Mouse (Mus musculus) Patski (cell line): ENCODE measurements at regions not wholly inside any gene's neighbourhood (a gene's known extent, or its start where the extent isn't known, plus 50 kb on each side); places are given as distances from the start of the nearest gene placed in this dataset.
A peak's percentile ranks its signal among the peaks of the same experiment; 100 is the strongest.

Source experiments
- ATAC-seq: fragments of 100-300 bp; one replicate; pipeline ENCODE4 v1.8.0; 2021
- CTCF ChIA-PET: fragments of 350-600 bp; sonication (Branson Sonifier 250); formaldehyde crosslinking; loops from one replicate; lab custom pipeline; 2022; ENCODE audit warnings: inconsistent platforms; lab: Charles Lee
- POLR2A ChIA-PET: fragments of 350-600 bp; sonication (Branson Sonifier 250); formaldehyde crosslinking; loops from one replicate; lab custom pipeline; 2022; ENCODE audit warnings: antibody characterized with exemption, inconsistent platforms; lab: Charles Lee
- DNase-seq: peaks from one replicate; pipeline ENCODE4 v3.0.0-alpha.2; 2011; ENCODE audit warnings: low read depth, low spot score
- H3K27me3 ChIP-seq: fragments of 371-371 bp; one replicate; pipeline ENCODE4 v1.5.1; 2021
- CTCF ChIP-seq: fragments of 100-300 bp; IDR thresholded peaks from one replicate; pipeline ENCODE4 v1.5.1; 2021
- in situ Hi-C: fragments of 300-500 bp; cut with MboI; formaldehyde crosslinking; loops from 3 replicates; pipeline ENCODE4 v1.11.1; 2018; ENCODE audit warnings: low pct_unique_long_range_greater_than_20kb, mixed read lengths

GRCm38 (mm10) chr3:56830315-56831097, 471.3 kb downstream of the Tm4sf1 start:
- ChIA-PET CTCF (interaction anchor here (0.7 kb wide), 1 partner anchor 42 kb away, joined by 3 read pairs; no protein-coding TSS in a partner anchor), POLR2A (no interaction called here)
- ATAC-seq = no peak
- no peak for TF ChIP-seq CTCF
- DNase-seq = no peak
- H3K27me3 ChIP-seq = peaks cover 17% of the 10 kb centered on the region
- in situ Hi-C loops = no loop called here

GRCm38 (mm10) chr3:56824157-56824556, 477.6 kb downstream of the Tm4sf1 start:
- no peak for TF ChIP-seq CTCF
- ChIA-PET CTCF (interaction anchor here (1.4 kb wide), 1 partner anchor 17 kb away, joined by 4 read pairs; no protein-coding TSS in a partner anchor), POLR2A (no interaction called here)
- DNase-seq (no peak), ATAC-seq (no peak)
- in situ Hi-C loops = no loop called here
- H3K27me3 ChIP-seq = peaks cover 11% of the 10 kb centered on the region

GRCm38 (mm10) chr3:56810548-56811071, 491.2 kb downstream of the Tm4sf1 start:
- in situ Hi-C loops = no loop called here
- ATAC-seq = no peak
- no peak for DNase-seq
- peaks cover 32% of the 10 kb centered on the region for H3K27me3 ChIP-seq
- TF ChIP-seq CTCF = no peak
- CTCF ChIA-PET = no interaction called here
- POLR2A ChIA-PET = no interaction called here

- in situ Hi-C loops = no loop called here
- ATAC-seq (no peak), DNase-seq (no peak)
- POLR2A ChIA-PET = no interaction called here
- CTCF ChIA-PET = interaction anchor here (1.2 to 1.5 kb wide), 2 partner anchors 11 to 13 kb away, joined by 3 read pairs; no protein-coding TSS in a partner anchor
- TF ChIP-seq CTCF = no peak
- H3K27me3 ChIP-seq = peaks cover 13% of the 10 kb centered on the region
These were observed 508.7 kb downstream of the Tm4sf1 start for GRCm38 (mm10) chr3:56793054-56793453.

- in situ Hi-C loops = no loop called here
- POLR2A ChIA-PET = no interaction called here
- CTCF ChIA-PET = interaction anchor here (0.9 to 1.5 kb wide), 3 partner anchors 12 to 23 kb away, joined by 3 to 4 read pairs (median 4); no protein-coding TSS in a partner anchor
- DNase-seq (peak; percentile 27), ATAC-seq (peak; percentile 35)
- no peak for TF ChIP-seq CTCF
- H3K27me3 ChIP-seq = peaks cover 34% of the 10 kb centered on the region
These were observed 512.6 kb downstream of the Tm4sf1 start for GRCm38 (mm10) chr3:56789155-56789554.

GRCm38 (mm10) chr3:56773920-56774319, 527.9 kb downstream of the Tm4sf1 start:
- in situ Hi-C loops = no loop called here
- TF ChIP-seq CTCF = no peak
- ATAC-seq = no peak
- CTCF ChIA-PET = no interaction called here
- peaks cover 29% of the 10 kb centered on the region for H3K27me3 ChIP-seq
- POLR2A ChIA-PET = no interaction called here
- no peak for DNase-seq

- in situ Hi-C loops = no loop called here
- peaks cover 29% of the 10 kb centered on the region for H3K27me3 ChIP-seq
- ATAC-seq (no peak), DNase-seq (no peak)
- POLR2A ChIA-PET = no interaction called here
- TF ChIP-seq CTCF = no peak
- CTCF ChIA-PET = no interaction called here
These were observed 531.6 kb downstream of the Tm4sf1 start for GRCm38 (mm10) chr3:56770225-56770624.

- ChIA-PET POLR2A (no interaction called here), CTCF (interaction anchor here (1.2 to 1.5 kb wide), 2 partner anchors 8 to 9 kb away, joined by 3 to 4 read pairs; no protein-coding TSS in a partner anchor)
- ATAC-seq (no peak), DNase-seq (no peak)
- peaks cover 32% of the 10 kb centered on the region for H3K27me3 ChIP-seq
- no peak for TF ChIP-seq CTCF
- in situ Hi-C loops = no loop called here
These were observed 534.7 kb downstream of the Tm4sf1 start for GRCm38 (mm10) chr3:56767133-56767532.

- DNase-seq (no peak), ATAC-seq (no peak)
- ChIA-PET POLR2A (no interaction called here), CTCF (interaction anchor here (0.9 kb wide), 1 partner anchor 44 kb away, joined by 3 read pairs; no protein-coding TSS in a partner anchor)
- peaks cover 25% of the 10 kb centered on the region for H3K27me3 ChIP-seq
- TF ChIP-seq CTCF = no peak
- in situ Hi-C loops = no loop called here
These were observed 537.5 kb downstream of the Tm4sf1 start for GRCm38 (mm10) chr3:56764336-56764735.

- DNase-seq (no peak), ATAC-seq (no peak)
- H3K27me3 ChIP-seq = peaks cover 25% of the 10 kb centered on the region
- in situ Hi-C loops = no loop called here
- ChIA-PET CTCF (no interaction called here), POLR2A (no interaction called here)
- no peak for TF ChIP-seq CTCF
These were observed 537.9 kb downstream of the Tm4sf1 start for GRCm38 (mm10) chr3:56763896-56764295.

GRCm38 (mm10) chr3:56753654-56754053, 548.1 kb downstream of the Tm4sf1 start:
- DNase-seq (peak; percentile 9), ATAC-seq (peak; percentile 35)
- peaks cover 17% of the 10 kb centered on the region for H3K27me3 ChIP-seq
- in situ Hi-C loops = no loop called here
- CTCF ChIA-PET = interaction anchor here (0.7 to 1.5 kb wide), 7 partner anchors 8 to 755 kb away, joined by 3 to 5 read pairs (median 3); no protein-coding TSS in a partner anchor
- peak; percentile 79 for TF ChIP-seq CTCF
- POLR2A ChIA-PET = interaction anchor here (0.8 kb wide), 1 partner anchor 24 kb away, joined by 3 read pairs; no protein-coding TSS in a partner anchor
